ENCODE assay signal across 16 mouse cellular contexts in the genomic region with DNA sequence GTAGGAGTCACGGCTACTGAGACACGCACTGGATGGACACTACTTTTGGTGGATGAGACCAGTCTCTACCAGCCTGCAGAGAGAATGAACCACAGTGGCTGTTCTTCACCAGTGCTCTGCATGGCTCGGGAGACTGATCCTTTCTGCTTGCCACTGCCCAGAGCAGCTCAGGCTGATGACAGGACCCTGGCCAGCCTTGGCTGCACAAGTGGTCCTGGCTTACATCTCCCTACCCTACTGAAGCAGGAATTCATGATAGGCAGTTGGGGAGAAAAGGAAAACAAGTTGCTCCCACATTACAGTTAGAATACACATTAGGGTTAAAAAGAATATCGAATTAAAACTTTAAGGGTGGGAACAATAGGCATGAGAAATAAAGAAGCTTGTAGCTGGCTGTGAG. TPM values are rescaled to one million over a fixed set of nuclear protein-coding genes. Genes with fewer than 3 reads are reported as not detected.
"Had no signal": no experiment of that assay in that cellular context is flagged by ENCODE, and none has a peak within 500 bp of the region (broad histone marks: within the 10 kb centered on the region; RNA-seq: fewer than 3 reads in every experiment).

No protein-coding gene starts in this region.

- H3K9ac ChIP-seq: limb, embryonic 15.5 days; liver, embryonic 13.5 days; neural tube, embryonic 12.5 days had no signal

- H3K27me3 ChIP-seq: limb, embryonic 15.5 days; liver, embryonic 13.5 days; neural tube, embryonic 12.5 days had no signal

- H3K4me3 ChIP-seq: limb, embryonic 15.5 days; liver, embryonic 13.5 days; midbrain, embryonic 10.5 days; neural tube, embryonic 12.5 days had no signal

- H3K27ac ChIP-seq: limb, embryonic 15.5 days; liver, embryonic 13.5 days; midbrain, embryonic 10.5 days; neural tube, embryonic 12.5 days; stomach, postnatal 0 days had no signal

- H3K36me3 ChIP-seq: limb, embryonic 15.5 days; liver, embryonic 13.5 days; midbrain, embryonic 10.5 days; neural tube, embryonic 12.5 days had no signal

- H3K4me1 ChIP-seq: neural tube, embryonic 12.5 days had no signal

- DNase-seq: kidney, postnatal 14 days; layer of hippocampus, adult 9-11 months; layer of hippocampus, postnatal 36 days; liver, embryonic 13.5 days; lung, adult 18-20 months; lung, postnatal 4 days; midbrain, embryonic 14.5 days; thymus, postnatal 4 days had no signal

- H3K9me3 ChIP-seq: limb, embryonic 15.5 days; liver, embryonic 13.5 days; midbrain, embryonic 10.5 days; neural tube, embryonic 12.5 days had no signal

- H3K4me2 ChIP-seq: limb, embryonic 15.5 days; liver, embryonic 13.5 days; neural tube, embryonic 12.5 days had no signal

RNA-seq across cellular contexts. Expression of gene Ppp1r3g, which starts 39.0 kb away (rescaled TPM):
- total RNA-seq: megakaryocyte, adult 5-6 weeks; monocyte, adult 5-6 weeks; neutrophil, adult 5-6 weeks had no signal
- polyA plus RNA-seq: large intestine, adult 2 months had no signal
